Mouse (Mus musculus) CH12.LX (cell line): ENCODE results near the gene Ints1.

Experiments
- EP300 ChIP-seq: IDR thresholded peaks from 2 replicates; pipeline ENCODE4 v1.6.1; 2011; ENCODE audit warnings: low read length, improper control_type of control experiment
- POLR2A ChIP-seq: IDR thresholded peaks from 2 replicates; pipeline ENCODE4 v1.6.1; 2011; ENCODE audit warnings: low read depth, mild to moderate bottlenecking, improper control_type of control experiment, low read length
- TCF12 ChIP-seq: IDR thresholded peaks from 2 replicates; pipeline ENCODE4 v1.6.1; 2014; ENCODE audit warnings: low read depth, mild to moderate bottlenecking, inconsistent platforms, low read length, improper control_type of control experiment
- ZMIZ1 ChIP-seq: IDR thresholded peaks from 2 replicates; pipeline ENCODE4 v1.6.1; 2012; ENCODE audit warnings: low read depth, mild to moderate bottlenecking, inconsistent platforms, low read length, improper control_type of control experiment

DNA sequence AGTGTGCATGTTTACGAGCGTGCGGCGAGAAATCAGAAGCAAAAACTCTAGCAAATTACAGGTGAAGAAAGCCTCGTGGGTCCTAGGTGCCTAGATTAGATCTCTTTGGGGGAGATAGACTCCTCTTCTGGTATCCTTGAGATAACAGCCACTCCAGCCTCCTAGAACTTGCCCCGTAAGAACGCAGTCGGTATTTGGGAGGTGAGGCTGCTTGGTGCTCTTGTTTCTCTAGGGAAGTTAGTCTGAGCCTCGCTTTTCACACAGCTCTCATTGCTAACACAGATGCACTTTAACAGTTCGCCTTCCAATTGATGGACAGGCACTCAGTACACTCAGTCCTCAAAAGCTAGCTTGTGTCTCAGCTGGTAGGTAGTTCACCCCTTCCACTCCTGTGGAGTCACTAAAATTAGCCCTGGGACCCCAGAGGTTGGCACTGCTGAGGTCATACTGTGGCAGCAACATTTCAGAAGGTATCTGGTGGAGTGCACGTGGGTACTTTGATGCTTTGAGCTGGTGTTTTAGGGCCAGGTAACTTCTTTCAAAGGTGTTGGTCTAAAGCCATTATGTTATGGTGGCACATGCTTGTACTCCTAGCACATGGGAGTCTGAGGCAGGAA, 16.8 kb upstream of the Ints1 start:
- TF ChIP-seq POLR2A (no peak), ZMIZ1 (no peak), EP300 (no peak), TCF12 (no peak)
